ENCODE assay signal across 28 mouse cellular contexts in genomic region chr1:190662736-190663135, GRCm38 (mm10).
A peak's percentile ranks its signal among the peaks of the same experiment; 100 is the strongest.
DNase-seq lines count a peak whose midpoint lies in the region; ATAC-seq and TF ChIP-seq lines count a peak whose summit lies in the region.
"Had no signal": no experiment of that assay in that cellular context is flagged by ENCODE, and none has a peak within 500 bp of the region (broad histone marks: within the 10 kb centered on the region; RNA-seq: fewer than 3 reads in every experiment).

No protein-coding gene starts in this region.

- TF ChIP-seq CTCF in midbrain, postnatal 0 days (IDR thresholded peaks at IDR 0.05): no peak

- no peaks in the 10 kb centered on the region for H3K36me3 ChIP-seq in heart, embryonic 11.5 days (ENCODE audit: control insufficient read depth, insufficient read depth, low read length)
- H3K36me3 ChIP-seq in midbrain, embryonic 11.5 days (ENCODE audit: control insufficient read depth, insufficient read depth, low read length): no peaks in the 10 kb centered on the region
- no peaks in the 10 kb centered on the region for H3K36me3 ChIP-seq in midbrain, postnatal 0 days (ENCODE audit: insufficient read depth, low read length)
- H3K36me3 ChIP-seq: embryonic facial prominence, embryonic 10.5 days; embryonic facial prominence, embryonic 13.5 days; forebrain, embryonic 12.5 days; forebrain, embryonic 15.5 days; heart, embryonic 13.5 days; hindbrain, embryonic 13.5 days had no signal

- no peaks in the 10 kb centered on the region for H3K27me3 ChIP-seq in heart, embryonic 11.5 days (ENCODE audit: control insufficient read depth, insufficient read depth, low read length)
- H3K27me3 ChIP-seq in midbrain, embryonic 11.5 days (ENCODE audit: control insufficient read depth, insufficient read depth, low read length): no peaks in the 10 kb centered on the region
- H3K27me3 ChIP-seq in midbrain, postnatal 0 days (ENCODE audit: insufficient read depth, low read length): no peaks in the 10 kb centered on the region; the same call in 1 of the 2 replicates
- H3K27me3 ChIP-seq: embryonic facial prominence, embryonic 13.5 days; forebrain, embryonic 15.5 days; heart, embryonic 13.5 days had no signal

- 72% methylated on average over 5 of the region's 5 CpGs for WGBS in heart, embryonic 11.5 days (ENCODE audit: insufficient replicate concordance)
- 82% methylated on average over 5 of the region's 5 CpGs for WGBS in midbrain, embryonic 11.5 days
- 87% methylated on average over 5 of the region's 5 CpGs for WGBS in midbrain, postnatal 0 days

- no peak overlapping the region for H3K9ac ChIP-seq in heart, embryonic 11.5 days (ENCODE audit: low read depth, low read length)
- no peak overlapping the region for H3K9ac ChIP-seq in midbrain, embryonic 11.5 days (ENCODE audit: low read length)
- H3K9ac ChIP-seq in midbrain, postnatal 0 days (replicated peaks; ENCODE audit: low read length, poor library complexity, severe bottlenecking): no peak overlapping the region
- H3K9ac ChIP-seq: embryonic facial prominence, embryonic 13.5 days; forebrain, embryonic 12.5 days; forebrain, embryonic 15.5 days; hindbrain, embryonic 13.5 days had no signal

- H3K9me3 ChIP-seq in heart, embryonic 11.5 days (replicated peaks; ENCODE audit: control insufficient read depth, low read length): no peaks in the 10 kb centered on the region
- H3K9me3 ChIP-seq in midbrain, embryonic 11.5 days (ENCODE audit: control insufficient read depth, low read length): no peaks in the 10 kb centered on the region
- no peaks in the 10 kb centered on the region for H3K9me3 ChIP-seq in midbrain, postnatal 0 days (ENCODE audit: low read length)
- H3K9me3 ChIP-seq: embryonic facial prominence, embryonic 10.5 days; embryonic facial prominence, embryonic 13.5 days; forebrain, embryonic 12.5 days; forebrain, embryonic 15.5 days; heart, embryonic 13.5 days; hindbrain, embryonic 13.5 days had no signal

- peaks cover 26% of the 10 kb centered on the region for H3K4me1 ChIP-seq in heart, embryonic 11.5 days (ENCODE audit: control insufficient read depth, insufficient read depth, low read length)
- peaks cover 9% of the 10 kb centered on the region for H3K4me1 ChIP-seq in midbrain, embryonic 11.5 days (ENCODE audit: control insufficient read depth, insufficient read depth, low read length)
- peaks cover 2% of the 10 kb centered on the region; the same call in 1 of the 2 replicates for H3K4me1 ChIP-seq in midbrain, postnatal 0 days (ENCODE audit: insufficient read depth, low read length)

- DNase-seq in heart, adult 11 months: peak; percentile 78
- peak; percentile 2 for DNase-seq in kidney, postnatal 10 days
- DNase-seq in kidney, postnatal 14 days: no peak
- DNase-seq in midbrain, embryonic 11.5 days (ENCODE audit: low spot score, missing footprints): peak; percentile 51
- no peak for DNase-seq in midbrain, postnatal 0 days (ENCODE audit: low spot score)
- peak; percentile 1 for DNase-seq in right cerebral cortex, postnatal 4 days
- no peak for DNase-seq in right cerebral cortex, postnatal 25 days
- DNase-seq: adrenal gland, adult 8-10 months; adrenal gland, postnatal 25 days; cerebellum, adult 11-12 months; cerebellum, adult 8-10 months; cerebellum, postnatal 10 days; cerebellum, postnatal 36 days; embryo, embryonic 11 days; gastrocnemius, postnatal 25 days; heart, adult 2 months; heart, postnatal 14 days; heart, postnatal 4 days had no signal

- no peak overlapping the region for H3K4me3 ChIP-seq in heart, embryonic 11.5 days (ENCODE audit: low read depth, low read length)
- no peak overlapping the region for H3K4me3 ChIP-seq in midbrain, embryonic 11.5 days (ENCODE audit: low read depth, low read length)
- H3K4me3 ChIP-seq in midbrain, postnatal 0 days (ENCODE audit: low read depth, low read length): no peak overlapping the region
- H3K4me3 ChIP-seq: embryonic facial prominence, embryonic 10.5 days; embryonic facial prominence, embryonic 13.5 days; erythroblast, embryonic 14.5 days; forebrain, embryonic 12.5 days; forebrain, embryonic 15.5 days; heart, adult 2 months; heart, embryonic 13.5 days; hindbrain, embryonic 13.5 days had no signal

- H3K27ac ChIP-seq in heart, embryonic 11.5 days (ENCODE audit: low read depth, low read length): no peak overlapping the region
- H3K27ac ChIP-seq in midbrain, embryonic 11.5 days (ENCODE audit: low read depth, low read length): no peak overlapping the region
- no peak overlapping the region for H3K27ac ChIP-seq in midbrain, postnatal 0 days (ENCODE audit: low read depth, low read length)
- H3K27ac ChIP-seq: embryonic facial prominence, embryonic 10.5 days; embryonic facial prominence, embryonic 13.5 days; forebrain, embryonic 12.5 days; forebrain, embryonic 15.5 days; heart, adult 2 months; heart, embryonic 13.5 days; hindbrain, embryonic 13.5 days had no signal

- H3K4me2 ChIP-seq in heart, embryonic 11.5 days: no peak overlapping the region
- no peak overlapping the region for H3K4me2 ChIP-seq in midbrain, embryonic 11.5 days
- no peak overlapping the region for H3K4me2 ChIP-seq in midbrain, postnatal 0 days (ENCODE audit: low read depth, low read length, poor library complexity, severe bottlenecking)
- H3K4me2 ChIP-seq: embryonic facial prominence, embryonic 13.5 days; forebrain, embryonic 12.5 days; forebrain, embryonic 15.5 days; heart, embryonic 13.5 days; hindbrain, embryonic 13.5 days had no signal

- ATAC-seq in heart, embryonic 11.5 days (replicated peaks; ENCODE audit: insufficient number of reproducible peaks, low FRiP score, low TSS enrichment): no peak
- no peak for ATAC-seq in midbrain, embryonic 11.5 days (ENCODE audit: low FRiP score)
- ATAC-seq in midbrain, postnatal 0 days (ENCODE audit: low FRiP score): no peak
- ATAC-seq: activated CD4-positive, CD25-positive, alpha-beta regulatory T cell, adult 4 months; forebrain, embryonic 15.5 days; hindbrain, embryonic 16.5 days had no signal

Comparison
In these comparisons a context has a peak if more than half of its experiments do, and no peak if none do; other contexts are left out.
1. DNase-seq: peak in heart, adult 11 months (single experiment), kidney, postnatal 10 days (single experiment), midbrain, embryonic 11.5 days (single experiment) and right cerebral cortex, postnatal 4 days (single experiment); none in kidney, postnatal 14 days (single experiment), midbrain, postnatal 0 days (single experiment) and right cerebral cortex, postnatal 25 days (single experiment).